Mouse (Mus musculus): ENCODE results near the gene Ncoa3.
A peak's percentile ranks its signal among the peaks of the same experiment; 100 is the strongest.

Gene Ncoa3

DNA sequence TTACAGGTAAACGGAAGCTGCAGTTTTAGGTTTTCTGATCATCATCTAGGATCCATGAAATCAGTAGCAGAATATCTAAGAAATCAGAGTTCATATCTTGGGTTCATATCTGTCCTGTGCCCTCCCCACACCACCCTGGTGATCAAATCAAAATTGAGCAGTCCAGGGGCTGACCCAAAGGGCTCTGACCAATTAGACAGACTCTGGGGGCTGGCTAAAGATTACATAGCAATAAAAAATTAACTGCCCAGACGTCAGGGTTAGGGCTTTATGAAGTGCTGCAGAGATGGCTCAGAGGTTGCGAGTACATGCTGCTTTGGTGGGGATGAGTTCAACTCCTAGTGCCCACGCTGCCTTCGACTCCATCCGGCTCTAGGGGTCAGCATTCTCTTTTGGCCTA is 14.6 kb downstream of the Ncoa3 start:
- DNase-seq, result no peak

DNA sequence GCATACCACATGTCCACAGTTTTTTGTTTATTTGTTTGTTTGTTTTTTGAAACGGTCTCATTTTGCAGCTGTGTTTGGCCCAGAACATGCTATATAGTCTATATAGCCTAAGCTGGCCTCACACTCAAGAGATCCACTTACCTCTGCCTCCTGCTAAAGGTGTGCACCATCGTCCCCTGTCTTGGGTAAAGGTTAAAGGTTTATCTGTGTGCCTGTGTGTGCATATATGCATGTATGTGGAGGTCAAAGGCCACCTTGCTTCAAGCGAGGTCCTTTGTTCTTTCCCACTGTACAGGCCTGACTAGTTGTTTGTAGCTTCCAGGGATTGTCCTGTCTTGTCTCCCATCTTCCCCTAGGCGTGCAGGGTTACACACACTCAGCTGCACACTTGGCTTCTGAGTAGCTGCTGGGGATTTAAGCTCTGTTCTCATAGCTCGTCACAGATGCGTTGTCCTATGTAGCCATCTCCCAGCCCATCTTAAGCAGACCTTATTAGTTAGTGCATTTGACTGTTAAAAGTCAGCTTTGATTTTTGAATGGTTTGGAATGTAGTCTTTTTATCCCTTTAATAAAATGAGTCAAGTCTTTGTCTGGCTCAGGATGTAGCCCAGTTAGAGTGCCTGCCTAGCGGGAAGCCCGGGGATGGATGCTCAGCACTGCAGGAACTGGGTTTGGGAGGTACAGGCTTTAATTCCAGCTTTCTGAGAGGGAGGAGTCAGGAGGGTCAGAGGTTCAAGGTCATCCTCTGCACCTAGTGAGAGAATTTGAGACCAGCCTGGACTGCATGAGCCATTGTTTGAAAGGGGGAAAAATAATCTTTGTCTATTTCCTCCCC is 16.3 kb downstream of the Ncoa3 start:
- peak; percentile 28 to 35 for DNase-seq

DNA sequence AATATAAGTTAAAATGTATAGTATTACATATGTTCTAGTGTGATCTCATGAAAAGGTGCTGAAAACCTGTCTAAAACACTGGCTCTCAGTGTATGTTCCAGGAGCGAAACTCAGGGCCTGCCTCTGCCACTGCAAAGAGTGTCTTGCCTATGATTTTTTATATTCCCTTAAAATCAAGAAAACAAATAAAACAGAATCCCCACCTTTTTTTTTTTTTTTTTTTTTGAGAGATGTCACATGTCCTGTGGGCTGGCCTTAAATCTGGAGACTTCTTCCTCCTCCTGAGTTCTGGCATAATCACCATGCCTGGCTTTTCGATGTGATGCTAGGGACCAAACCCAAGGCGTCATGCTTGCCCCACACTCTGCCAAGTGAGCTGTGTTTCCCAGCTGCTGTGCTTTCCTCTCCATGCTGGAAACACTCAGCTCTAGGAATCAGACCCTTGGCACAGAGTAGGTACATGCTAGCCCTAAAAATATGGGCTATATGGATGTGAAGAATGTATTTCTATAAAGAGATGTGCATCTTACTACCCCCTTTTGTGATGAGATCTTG is 17.0 kb downstream of the Ncoa3 start:
- DNase-seq, result peak; percentile 79 to 85

DNA sequence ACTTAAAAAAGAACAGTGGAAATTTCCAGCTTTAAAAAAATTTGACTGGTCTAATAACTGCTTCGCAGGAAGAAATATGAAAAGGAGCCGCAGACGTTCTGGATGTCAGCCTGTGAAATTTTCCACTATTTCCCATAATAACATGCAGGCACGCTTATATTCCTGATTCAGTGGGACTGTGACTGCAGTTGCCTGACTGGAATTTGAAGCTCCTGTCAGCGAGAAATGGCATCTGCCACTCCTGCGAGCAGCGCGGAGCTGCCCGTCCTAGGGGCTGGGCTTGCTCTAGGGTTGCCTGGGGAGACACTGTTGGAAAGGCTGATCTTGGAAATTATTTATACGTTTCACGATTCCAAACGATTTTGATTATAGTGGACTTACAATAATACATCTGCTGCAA is 17.9 kb downstream of the Ncoa3 start:
- peak; percentile 55 to 56 for DNase-seq

DNA sequence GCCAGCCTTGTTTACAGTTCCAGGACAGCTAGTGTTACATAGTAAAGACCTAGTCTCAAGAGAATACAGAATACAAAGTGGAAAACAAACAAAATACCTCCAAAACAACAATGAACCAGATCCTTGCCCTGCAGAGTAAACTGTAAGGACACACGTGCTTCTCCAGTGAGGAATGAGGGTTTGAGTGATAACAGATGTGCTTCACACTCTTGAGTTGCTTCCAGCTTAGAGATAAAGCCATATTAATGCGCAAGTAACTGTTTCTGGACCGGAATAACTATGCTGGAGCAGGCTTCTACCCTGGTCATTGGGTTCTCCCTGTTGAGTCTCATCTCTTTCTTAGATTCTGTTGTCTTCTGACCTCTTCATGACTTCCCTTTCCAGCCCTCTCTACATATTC is 19.0 kb downstream of the Ncoa3 start:
- no peak for DNase-seq

DNA sequence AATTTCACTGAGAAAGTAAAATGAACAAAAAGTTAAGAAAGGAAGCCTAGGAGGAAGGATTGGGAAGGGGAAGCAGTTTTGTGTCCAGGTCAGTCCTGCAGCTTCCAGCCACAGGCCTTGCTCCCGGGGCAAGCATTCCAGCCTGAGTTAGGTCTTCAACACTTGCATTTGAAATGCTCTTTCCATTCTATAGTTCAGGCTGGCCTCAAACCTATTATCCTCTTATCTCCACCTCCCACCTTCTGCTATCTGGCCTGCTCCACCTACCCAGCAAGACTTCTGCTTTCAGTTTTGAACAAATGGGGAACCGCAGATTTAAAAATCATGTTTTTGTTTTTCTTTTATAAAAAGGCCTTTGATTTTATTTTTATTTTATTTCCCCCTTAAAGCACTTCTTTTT is 19.7 kb downstream of the Ncoa3 start:
- DNase-seq, result no peak

DNA sequence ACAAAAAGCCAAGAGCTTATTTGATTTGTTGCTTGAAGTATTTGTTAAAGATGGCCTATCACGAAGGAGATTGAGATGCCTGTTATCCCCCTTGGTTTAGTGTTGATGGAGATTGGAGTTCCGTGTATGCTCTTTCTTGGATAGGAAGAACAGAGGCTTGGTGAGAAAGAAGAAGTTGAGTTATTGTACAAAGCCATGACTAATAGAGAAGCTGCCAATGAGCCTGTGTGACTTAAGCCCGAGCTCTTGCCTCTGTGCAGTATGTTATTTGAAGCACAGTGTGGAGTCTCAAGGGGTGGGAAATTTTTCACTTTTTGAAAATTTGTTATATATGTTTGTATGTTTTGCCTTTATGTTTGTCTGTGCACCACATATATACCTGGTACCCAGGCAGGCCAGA is 26.3 kb downstream of the Ncoa3 start:
- DNase-seq, result no peak

DNA sequence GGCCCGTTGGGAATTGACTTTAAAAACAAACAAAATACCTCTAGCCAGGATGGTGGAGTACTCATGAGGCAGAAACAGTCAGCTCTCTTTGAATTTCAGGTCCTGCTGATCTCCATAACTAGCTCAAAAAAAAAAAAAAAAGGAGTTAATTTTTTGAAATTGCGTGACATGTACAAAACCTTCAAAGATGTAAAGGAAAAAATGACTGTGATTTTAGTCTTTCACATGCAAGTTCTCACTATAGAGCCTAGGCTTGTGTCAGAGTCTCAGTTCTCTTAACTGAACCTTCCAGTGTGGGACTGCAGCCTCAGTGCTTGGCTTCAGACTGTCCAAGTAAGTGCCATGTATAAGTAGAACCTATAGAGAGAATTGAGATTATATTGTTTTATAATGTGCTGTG is 27.6 kb downstream of the Ncoa3 start:
- no peak for DNase-seq

DNA sequence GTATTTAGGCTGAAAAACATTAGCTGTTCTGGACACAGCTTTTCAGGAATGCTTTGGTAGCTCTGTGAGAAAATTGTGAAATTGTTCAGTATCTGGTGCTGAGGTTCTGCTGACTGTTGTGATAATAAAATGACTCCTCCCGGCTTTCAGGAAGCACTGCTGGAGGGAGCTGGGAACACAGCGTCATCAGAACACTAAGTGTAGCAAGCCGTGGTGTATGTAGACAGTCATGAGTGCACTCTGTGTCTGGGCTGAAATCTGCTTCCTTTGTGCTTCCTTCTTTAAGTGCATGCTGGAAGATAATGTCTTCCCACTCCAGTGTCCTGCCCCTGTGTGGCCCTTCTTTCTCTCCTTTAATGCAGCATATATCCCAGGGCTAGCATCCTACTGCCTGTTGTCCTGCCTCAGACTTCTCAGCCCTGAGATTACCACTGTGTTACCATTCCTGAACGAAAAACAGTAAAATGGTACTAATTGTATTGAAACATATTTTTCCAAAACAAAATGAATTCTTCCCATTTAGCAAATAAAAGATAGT is 28.7 kb downstream of the Ncoa3 start:
- DNase-seq, result no peak

DNA sequence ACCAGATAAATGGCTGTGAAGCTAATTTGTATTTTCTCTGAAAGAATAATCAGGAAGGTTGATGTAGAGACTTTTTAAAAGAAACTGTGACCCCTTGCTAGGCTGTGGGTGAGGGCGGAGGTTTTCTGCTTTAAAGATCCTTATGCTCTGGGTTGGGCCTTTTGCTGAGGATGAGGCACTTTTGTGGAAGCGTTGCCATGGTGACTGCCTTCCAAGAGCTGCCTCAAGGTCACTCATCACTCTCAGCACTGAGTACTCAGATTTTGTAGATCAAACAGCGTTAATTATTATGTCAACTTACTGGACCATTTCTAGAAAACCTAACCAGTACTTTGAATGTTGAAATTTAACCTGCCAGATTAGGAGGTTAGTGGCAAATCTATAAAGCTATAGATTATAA is 29.2 kb downstream of the Ncoa3 start:
- DNase-seq, result peak; percentile 56 to 67

DNA sequence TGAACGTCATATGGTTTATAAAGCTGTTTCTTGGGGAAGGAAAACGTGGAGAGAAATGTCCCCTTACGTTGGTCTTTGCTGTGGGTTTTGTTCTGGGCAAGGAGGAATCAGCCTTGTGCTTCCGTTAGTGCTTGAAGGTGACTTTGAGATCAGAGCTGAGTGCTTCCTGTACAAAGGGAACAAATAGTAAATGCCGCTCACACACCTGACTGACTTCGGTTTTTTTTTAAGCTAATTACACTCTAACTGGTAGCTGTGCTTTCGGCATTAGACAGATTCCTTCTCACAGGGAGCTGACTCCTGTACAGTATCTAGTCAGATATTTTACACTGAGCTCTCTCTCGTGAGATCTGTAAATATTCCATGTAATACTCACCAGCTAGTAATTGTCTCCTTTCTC is 29.9 kb downstream of the Ncoa3 start:
- DNase-seq, result no peak

DNA sequence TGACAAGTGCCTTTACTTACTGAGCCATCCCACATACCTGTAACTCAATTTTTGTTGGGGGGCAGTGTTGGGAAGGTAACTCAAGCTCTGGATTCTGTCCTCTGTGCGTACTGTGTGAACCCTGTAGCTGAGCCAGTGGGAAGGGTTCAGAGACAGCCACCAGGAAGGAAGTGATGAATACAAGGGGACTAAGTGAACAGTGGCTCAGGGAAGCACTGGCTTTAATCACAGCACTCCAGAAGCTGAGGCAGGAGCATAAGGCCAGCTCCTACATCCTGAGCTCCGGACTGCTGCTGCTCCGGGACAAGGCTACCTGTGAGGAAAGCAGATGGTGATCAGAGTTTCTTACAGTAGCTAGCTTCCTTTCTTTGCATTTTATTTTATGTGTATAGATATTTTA is 31.6 kb downstream of the Ncoa3 start:
- DNase-seq, result no peak

DNA sequence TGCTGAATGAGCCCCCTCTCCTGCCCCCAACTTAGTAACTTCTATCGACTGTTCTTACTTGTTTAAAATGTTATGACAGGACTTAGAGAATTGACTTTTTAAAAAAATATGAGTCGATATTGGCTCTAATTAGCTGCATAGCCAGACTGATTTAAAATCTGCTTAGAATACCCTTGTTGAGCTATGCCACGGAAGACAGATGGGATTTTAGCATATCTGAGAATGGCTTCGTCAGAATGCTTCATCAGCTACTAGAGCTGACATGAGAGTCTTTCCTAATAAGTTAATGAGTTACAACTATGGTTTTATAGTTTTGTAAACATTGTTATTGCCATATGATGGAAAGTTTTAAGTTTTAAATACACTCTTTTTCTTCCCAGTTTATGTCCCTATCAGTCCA is 32.2 kb downstream of the Ncoa3 start:
- DNase-seq, result no peak

DNA sequence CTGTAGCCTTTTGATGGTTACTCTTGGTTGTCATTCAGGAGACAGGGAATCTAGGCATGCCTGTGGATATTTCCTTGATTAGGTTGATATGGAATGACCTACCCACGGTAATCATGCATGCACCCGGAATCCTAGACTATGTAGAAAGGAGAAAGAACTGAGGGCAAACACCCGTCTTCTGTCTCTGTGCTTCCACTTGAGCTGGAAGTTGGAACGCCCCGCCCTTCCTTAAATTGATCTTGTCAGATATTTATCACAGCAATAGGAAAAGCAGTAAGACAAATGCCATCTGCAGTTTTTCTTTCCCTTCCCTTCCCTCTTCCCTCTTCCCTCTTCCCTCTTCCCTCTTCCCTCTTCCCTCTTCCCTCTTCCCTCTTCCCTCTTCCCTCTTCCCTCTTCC is 33.5 kb downstream of the Ncoa3 start:
- DNase-seq, result no peak

DNA sequence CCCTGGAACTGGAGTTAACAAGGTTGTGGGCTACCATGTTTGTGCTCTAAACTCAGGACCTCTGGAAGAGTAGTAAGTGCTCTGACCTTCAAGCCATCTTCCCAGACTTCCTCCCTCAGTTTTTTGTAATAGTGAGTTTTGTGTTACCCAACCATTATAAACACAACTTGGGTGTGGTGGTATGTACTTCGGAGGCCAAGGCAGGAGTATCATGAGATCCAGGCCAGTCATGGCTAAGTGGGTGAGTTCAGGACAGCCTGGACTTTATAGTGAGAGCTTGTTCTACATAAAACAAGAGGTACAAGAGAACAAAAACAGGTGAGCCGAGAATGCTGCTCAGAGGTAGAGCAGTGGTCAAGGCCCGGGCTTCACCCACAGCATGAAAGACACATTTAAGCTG is 35.4 kb downstream of the Ncoa3 start:
- no peak for DNase-seq

DNA sequence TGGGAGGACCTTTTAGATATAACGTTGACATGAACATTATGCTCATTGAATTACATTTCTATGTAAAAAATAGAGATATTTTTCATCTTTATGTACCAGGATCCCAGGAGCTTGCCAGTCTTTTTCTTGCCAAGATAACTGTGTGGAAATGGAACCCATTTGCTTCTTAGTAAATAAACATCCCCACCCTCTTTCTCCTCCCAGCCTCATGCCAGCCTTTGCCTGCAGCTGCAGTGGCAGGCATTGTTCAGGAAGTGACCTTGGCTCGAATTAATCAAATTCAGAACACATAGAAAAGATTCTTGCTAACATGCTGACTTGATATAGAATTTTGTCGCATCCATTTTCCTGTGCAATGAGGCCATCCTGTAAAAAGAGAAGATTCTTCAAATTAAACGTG is 36.8 kb downstream of the Ncoa3 start:
- DNase-seq, result no peak

DNA sequence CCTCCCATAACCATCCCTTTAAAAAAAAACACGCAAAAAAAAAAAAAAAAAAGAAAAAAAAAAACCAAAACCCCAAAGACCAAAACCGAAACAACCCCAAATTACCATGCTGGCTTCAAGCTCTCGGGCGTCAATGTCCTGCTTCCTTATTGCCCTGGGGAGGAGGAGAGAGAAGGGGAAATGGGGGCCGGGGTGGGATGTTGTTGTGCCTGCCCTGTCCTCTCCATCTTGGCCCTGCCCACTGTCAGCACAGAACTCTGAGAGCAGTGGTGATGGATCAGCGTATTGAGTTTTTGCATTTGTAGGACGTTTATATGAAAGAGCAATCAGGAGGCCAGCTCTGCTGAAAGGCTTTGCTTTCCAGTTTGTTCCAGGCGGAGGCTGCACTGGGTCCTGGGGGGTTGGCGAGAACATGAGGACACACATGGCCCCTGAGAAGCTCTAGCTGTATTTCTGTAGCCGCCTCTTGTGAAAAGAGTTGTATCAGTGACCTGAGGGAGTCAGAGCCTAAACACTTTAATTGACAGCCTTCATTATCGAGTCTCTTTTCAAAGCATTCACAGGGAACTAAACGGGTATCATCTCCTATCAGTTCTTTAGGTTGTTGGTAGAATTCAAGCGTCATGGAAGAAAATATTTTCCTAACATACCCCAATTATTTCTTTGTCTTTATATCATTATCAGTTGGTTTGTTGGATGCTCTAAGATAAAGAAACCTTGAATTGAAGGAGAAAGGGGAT is 38.0 kb downstream of the Ncoa3 start:
- DNase-seq, result peak; percentile 25 to 30

DNA sequence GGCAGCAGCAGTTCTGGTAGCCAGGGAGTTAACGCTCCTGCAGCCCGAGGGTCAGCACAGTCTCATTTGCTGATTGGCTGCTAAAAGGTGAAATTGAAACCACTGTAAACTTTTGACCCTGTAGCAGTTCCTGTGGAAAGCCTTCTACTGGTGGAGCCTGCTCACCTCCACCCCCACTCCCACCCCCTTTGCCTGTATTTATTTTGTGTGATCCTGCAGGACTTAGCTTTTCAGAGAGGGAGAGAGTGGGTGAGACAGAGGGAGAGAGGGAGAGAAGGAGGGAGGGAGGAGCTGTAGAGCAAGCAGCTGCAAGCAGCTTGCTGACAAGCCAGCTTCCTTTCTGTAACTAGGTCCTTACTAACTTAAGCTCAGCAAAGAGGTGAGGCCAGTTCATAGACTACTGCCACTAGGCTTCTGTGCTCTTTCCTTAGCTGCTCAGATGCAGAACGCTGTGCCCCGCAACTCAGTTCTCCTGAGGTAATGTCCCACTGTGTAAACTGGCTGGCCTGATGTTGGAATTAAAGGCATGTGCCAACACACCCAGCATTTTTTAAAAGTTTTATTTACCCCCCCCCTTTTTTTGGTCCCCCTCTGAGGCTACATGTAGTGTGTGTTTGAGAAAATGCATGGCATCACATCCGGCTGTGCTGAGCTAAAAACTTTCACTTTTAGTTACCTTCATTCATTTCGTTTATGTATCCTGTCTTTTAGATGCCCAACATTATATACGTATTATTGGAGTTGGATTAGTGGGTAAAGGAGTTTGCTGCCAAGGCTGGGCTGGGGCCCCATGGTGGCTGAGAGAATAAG is 38.9 kb downstream of the Ncoa3 start:
- DNase-seq, result peak in 1 of 2 experiments; percentile 9

DNA sequence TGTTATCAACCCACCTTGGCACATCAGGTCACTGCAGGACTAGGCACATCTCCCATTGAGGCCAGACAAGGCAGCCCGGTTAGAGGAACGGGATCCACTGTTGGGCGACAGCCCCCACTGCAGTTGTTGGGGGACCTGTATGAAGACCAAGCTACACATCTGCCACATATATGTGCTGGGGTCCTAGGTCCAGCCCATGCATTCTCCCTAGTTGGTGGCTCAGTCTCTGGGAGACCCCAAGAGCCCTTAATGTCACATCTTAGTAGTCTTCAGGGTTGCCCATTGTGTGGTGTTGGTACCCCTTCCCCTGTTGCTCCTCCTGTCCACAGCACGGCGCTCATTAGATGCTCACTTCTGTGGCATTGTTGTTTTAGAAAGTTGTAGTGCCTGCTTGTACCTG is 40.2 kb downstream of the Ncoa3 start:
- DNase-seq, result no peak

DNA sequence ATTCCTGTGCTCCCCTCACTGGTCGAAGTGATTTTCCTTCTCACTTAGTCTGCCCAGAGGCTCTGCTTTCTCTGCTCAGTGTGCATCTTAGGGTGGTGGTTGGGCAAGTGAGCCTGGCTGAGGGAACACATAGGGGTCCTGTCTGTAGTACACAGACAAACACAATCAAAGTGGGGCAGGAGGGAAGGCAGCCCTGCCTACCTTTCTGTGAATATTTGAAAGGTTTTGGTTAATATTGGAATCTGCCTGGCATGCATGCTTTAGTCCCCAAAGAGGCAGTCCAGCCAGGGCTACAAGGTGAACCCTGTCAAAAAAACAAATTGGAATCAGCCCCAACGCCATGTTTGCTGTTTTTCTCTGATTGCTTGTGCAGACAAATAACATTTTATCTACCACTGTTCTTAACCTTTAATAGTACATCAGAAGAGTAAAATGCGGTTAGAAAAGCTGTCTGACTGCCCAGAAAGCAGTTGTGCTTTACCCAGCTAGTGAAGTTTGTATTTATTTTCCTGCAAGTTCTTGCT is 42.6 kb downstream of the Ncoa3 start:
- no peak for DNase-seq

DNA sequence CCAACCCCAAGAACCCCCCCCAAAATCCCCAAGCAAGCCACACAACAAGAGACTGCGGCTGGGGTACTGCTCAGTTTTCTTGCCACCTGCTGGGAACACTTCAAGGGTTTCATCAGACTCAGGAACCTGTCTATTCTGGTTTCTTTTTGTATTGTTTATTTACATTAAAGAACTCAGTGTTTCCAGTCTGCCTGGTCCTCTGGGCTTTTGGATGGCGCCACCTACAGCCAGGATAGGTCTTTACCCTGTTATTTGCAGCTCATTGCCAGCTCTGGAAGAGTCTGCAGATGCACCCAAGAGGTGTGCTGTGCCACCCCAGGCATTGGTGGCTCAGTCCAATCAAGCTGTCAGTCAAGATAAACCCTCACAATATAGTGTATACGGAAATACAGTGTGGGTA is 43.3 kb downstream of the Ncoa3 start:
- DNase-seq, result peak; percentile 30 to 49

DNA sequence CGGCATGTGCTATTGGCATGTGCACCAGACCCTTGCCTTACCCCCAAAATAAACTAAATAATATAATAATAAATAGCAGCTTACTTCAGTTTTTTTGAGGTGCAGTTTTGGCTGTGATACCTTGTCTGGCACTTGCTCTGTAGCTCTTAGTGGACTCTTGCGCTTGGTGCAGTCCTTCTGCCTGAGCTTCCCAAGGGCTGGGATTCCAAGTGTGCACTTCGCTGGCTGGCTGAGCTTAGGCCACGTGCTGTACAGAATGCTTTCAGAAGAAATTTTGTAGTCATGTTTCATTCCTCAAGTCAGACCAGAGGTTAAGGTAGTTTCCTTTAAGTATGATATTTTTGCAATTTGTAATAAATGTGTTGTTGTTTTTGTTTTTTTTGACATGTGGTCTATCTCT is 47.2 kb downstream of the Ncoa3 start:
- DNase-seq, result no peak

DNA sequence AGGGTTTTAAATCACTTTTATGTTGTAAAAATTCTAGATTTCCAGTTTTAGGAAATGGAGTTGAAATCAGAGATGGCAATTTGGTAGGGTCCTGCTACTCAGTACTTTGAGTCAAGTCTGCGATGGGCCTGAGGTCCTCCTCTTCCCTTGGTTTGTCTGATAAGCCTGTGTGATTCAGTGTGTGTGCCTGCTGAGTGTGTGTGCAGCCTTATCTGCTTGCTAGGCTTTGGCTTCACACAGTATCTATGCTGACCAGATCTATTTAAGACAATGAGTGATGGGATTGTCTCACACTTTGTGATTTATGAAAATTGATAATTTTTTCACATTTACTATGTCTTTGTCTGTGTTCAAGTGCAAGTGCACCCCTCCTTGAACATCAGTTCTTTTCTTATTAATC is 50.1 kb downstream of the Ncoa3 start:
- no peak for DNase-seq
